Mouse (Mus musculus): Measurements from ENCODE around the gene Apoa2. TPM values are rescaled to one million over a fixed set of nuclear protein-coding genes. Genes with fewer than 3 reads are reported as not detected.
"Not testable (repeated sequence)": the region's sequence is repeated elsewhere in the genome, so short reads cannot be mapped to it uniquely, and the experiment has no call there.

The Apoa2 gene
- total RNA-seq, 2 experiments from 2014 or later, result 1.3 to 3.2 TPM

- DNase-seq (ENCODE audit: low spot score in 2 of 2), result no peak
Measured at GRCm38 (mm10) chr1:171234126-171234525, 9.3 kb downstream of the Apoa2 start, which contains the start of gene Fcer1g. Fcer1g (minus strand) TSS chr1:171234365.

GRCm38 (mm10) chr1:171234538-171234937, 9.7 kb downstream of the Apoa2 start:
- DNase-seq (ENCODE audit: low spot score in 2 of 2), result no peak

- DNase-seq (ENCODE audit: low spot score in 2 of 2), result no peak
Measured at GRCm38 (mm10) chr1:171235791-171236190, 10.9 kb downstream of the Apoa2 start.

GRCm38 (mm10) chr1:171237438-171237837, 12.6 kb downstream of the Apoa2 start:
- DNase-seq (ENCODE audit: low spot score in 2 of 2), result no peak

GRCm38 (mm10) chr1:171238463-171238862, 13.6 kb downstream of the Apoa2 start:
- no peak for DNase-seq (ENCODE audit: low spot score in 2 of 2)

- DNase-seq (ENCODE audit: low spot score in 2 of 2), result no peak
Measured at GRCm38 (mm10) chr1:171239992-171240744, 15.3 kb downstream of the Apoa2 start.

GRCm38 (mm10) chr1:171240911-171241310, 16.1 kb downstream of the Apoa2 start:
- DNase-seq (ENCODE audit: low spot score in 2 of 2), result no peak

GRCm38 (mm10) chr1:171241952-171242351, 17.1 kb downstream of the Apoa2 start:
- DNase-seq (ENCODE audit: low spot score in 2 of 2), result not testable (repeated sequence)

GRCm38 (mm10) chr1:171245353-171245752, 20.5 kb downstream of the Apoa2 start:
- no peak for DNase-seq (ENCODE audit: low spot score in 2 of 2)

GRCm38 (mm10) chr1:171246709-171247452, 22.0 kb downstream of the Apoa2 start:
- peak; percentile 97 to 99 for DNase-seq (ENCODE audit: low spot score in 2 of 2)

- DNase-seq (ENCODE audit: low spot score in 2 of 2), result no peak
Measured at GRCm38 (mm10) chr1:171247453-171247841, 22.6 kb downstream of the Apoa2 start.

GRCm38 (mm10) chr1:171247916-171248315, 23.1 kb downstream of the Apoa2 start:
- no peak for DNase-seq (ENCODE audit: low spot score in 2 of 2)

- no peak for DNase-seq (ENCODE audit: low spot score in 2 of 2)
Measured at GRCm38 (mm10) chr1:171248386-171249226, 23.8 kb downstream of the Apoa2 start.

- DNase-seq (ENCODE audit: low spot score in 2 of 2), result peak; percentile 60 to 64
Measured at GRCm38 (mm10) chr1:171249913-171250600, 25.2 kb downstream of the Apoa2 start, which contains the start of gene Adamts4. Adamts4 (plus strand) TSS chr1:171250421.

GRCm38 (mm10) chr1:171250680-171251593, 26.1 kb downstream of the Apoa2 start, which contains the start of gene Ndufs2:
Ndufs2 (minus strand) TSS chr1:171251388.
- DNase-seq (ENCODE audit: low spot score in 2 of 2), result peak in 1 of 2 experiments; percentile 40

GRCm38 (mm10) chr1:171251594-171252324, 26.9 kb downstream of the Apoa2 start:
- no peak for DNase-seq (ENCODE audit: low spot score in 2 of 2)

GRCm38 (mm10) chr1:171252415-171252814, 27.6 kb downstream of the Apoa2 start:
- DNase-seq (ENCODE audit: low spot score in 2 of 2), result no peak

- no peak for DNase-seq (ENCODE audit: low spot score in 2 of 2)
Measured at GRCm38 (mm10) chr1:171256095-171256818, 31.4 kb downstream of the Apoa2 start.
